Mouse (Mus musculus) CD4-positive, CD25-positive, alpha-beta regulatory T cell, adult 4 months (primary cell): ENCODE measurements around the gene Pla2g1b. TPM values are rescaled to one million over a fixed set of nuclear protein-coding genes. Genes with fewer than 3 reads are reported as not detected.
"Not testable (repeated sequence)": the region's sequence is repeated elsewhere in the genome, so short reads cannot be mapped to it uniquely, and the experiment has no call there.

Source experiments
- ATAC-seq: one replicate; pipeline ENCODE4 v1.8.0; 2017
- polyA plus RNA-seq, 2 experiments: library from polyadenylated mRNA; unstranded; fragments of 100-300 nt; shearing (Covaris generic); gene quantifications; one replicate each; pipeline ENCODE4 v1.2.1; 2017

The Pla2g1b gene
- polyA plus RNA-seq, result not detected

DNA sequence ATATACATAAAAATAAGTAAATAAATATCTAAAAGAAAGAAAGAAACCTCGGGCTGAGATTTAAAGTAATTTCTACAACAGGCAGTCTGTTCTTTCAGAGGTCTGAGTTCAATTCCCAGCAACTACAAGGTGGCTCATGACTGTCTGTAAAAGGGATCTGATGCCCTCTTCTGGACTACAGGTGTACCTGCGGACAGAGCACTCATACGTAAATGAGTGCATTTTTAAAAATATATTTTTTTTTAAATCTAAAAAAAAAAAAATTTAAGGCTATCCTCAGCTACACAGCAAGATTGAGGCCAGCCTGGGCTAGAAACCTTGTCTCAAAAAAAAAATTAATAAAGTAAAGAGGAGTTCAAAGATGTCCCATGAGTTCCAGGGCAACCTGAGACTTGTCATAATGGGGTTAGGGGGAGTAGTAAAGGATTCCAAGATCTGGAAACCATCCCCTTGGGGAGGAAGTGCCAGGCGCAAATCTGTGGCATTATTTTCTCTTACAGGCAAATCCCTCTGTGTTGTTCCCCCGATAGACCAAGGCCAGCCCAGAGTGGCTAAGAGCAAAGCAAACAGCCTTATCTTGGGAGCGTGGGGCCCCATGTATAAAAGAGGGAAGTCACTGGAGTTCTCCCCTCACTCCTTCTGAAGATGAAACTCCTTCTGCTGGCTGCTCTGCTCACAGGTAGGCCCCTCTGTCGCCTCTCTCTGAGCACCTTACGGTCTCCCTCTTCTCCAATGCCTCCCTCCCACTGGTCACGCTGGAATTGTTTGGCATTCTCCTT, at the start of gene Pla2g1b:
Gene Pla2g1b, plus strand, starts transcription at position 621 of the 779 bp plus-strand sequence.
- ATAC-seq, result no peak

DNA sequence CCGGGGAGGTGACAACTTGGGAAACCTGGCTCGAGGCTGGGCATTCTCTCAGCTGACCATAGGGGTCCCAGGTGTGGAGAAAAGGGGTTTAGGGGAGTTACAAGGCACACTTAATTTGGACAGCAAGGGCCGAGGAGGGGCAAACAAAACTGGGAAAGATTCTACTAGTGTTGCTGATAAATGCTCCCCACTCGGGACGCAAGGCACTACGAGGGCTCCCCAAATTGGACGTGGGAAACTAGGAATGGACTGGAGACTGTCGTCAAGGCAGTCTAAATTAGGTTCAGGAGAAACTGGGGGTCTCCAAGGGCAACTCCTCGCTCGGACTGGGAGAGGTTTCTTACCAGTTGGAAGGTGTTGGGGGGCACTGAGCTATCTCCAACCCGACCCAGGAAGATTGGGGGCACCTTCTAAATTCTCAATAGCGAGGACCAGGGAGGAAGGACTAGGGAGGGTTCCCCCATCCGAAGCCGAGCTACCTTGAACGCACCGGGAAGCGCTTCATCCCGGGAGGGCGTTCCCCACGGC, 37.2 kb upstream of the Pla2g1b start:
- ATAC-seq, result no peak

DNA sequence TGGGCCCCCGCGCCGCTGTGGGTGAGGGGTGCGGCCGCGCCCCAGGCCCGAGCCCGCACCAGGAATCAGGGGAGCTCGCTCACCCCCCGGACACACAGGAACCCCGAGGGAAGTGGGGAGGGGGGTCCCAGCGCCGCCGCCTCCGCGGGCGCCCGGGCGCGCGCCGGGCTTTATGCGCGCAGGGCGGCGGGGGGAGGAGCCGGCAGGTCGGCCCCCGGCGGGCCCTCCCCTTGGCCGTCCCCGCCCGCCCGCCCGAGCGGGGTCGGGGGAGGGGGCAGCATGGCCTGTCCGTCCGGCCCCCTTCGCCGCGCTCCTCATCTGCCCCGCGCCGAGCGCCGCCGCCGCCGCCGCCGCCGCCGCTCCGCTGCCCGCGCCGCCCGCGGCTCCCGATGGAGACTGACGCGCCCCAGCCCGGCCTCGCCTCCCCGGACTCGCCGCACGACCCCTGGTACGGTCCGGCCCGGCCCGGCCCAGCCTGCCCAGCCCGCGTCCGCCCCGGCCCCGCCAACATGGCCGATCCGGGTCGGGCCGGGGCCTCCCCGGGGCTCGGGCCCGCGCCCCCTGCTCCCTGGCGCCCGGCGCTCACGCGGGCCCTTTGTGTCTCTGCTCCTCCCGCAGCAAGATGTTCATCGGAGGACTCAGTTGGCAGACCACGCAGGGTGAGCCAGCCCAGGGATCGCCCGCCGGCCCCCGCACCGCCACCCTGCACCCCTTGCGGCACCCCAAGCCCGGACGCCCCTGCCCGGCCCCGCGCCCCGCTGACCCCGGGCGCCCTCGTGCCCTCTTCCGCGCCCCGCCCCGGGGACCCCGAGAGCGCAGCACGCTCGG, 36.5 kb upstream of the Pla2g1b start, which contains the start of gene Msi1:
Gene Msi1, plus strand, starts transcription at position 241 of the 828 bp plus-strand sequence.
- ATAC-seq, result no peak

DNA sequence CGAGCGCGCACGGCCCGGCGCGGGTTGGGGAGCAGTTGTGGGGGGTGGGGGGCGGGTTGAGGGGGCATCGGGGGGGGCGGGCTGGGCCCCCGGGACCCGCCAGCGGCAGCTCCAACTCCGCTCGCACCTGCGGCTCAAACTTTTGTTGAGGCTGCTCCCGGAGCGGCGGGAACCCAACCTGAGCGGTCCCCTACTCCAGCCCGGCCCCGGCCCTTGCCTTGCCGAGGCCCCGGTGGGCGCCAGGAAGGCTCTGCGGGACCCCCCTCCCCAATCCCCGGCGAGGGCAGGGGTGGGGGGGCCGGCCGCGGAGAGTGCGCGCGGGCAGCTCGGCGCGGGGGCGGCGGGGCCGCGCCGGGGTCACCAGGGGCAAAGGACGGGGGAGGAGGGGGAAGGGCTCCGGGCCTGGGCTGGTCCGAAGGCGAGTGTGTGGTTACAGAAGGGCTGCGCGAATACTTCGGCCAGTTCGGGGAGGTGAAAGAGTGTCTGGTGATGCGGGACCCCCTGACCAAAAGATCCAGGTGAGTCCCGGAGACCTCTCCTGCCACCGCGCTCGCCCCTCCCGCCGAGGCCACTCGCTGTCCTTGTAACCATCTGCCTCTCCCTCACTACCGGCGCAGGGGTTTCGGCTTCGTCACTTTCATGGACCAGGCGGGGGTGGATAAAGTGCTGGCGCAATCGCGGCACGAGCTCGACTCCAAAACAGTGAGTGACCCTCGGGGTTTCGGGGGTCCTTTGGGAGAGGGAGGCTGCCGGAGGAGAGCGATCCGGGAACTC, 35.7 kb upstream of the Pla2g1b start:
- no peak for ATAC-seq

DNA sequence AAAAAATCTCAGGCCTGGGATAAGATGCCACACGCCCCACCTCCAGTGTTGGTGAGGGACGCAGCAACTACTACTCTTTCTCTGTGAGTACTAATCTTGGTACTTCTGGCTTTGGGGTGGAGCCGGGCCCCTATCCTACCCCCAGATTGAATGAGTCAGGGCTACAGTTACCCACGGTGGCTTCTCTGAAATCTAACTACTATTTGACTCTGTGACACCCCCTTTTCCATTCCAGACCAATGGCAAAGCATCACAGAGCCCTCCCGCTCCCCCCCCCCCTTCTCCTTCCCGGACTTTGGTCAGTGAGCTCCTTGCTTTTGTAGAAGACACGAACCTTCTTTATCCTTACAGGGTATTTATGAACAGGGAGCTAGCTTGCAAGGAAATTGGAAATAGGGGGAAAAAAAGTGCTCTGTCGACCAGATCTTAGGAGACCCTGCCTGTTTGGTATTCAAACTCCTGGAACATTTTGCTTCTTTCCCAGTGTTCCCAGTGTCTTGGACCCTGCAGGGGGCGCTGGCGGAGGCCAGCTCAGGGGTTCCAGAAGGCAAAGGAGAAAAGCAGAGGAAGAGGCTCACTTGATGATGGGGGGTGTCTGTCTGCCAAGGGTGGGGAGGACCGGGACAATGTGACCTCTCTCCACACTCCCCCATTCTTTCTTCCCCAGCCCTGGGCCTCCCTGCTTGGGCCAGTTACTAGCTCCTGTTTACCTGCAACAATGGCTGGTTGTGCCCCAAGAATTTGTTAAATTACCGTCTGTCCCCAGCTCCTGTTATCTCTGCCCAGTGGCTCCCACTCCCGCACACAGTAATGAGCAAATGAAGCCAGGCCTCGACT, 34.8 kb upstream of the Pla2g1b start:
- ATAC-seq, result no peak

DNA sequence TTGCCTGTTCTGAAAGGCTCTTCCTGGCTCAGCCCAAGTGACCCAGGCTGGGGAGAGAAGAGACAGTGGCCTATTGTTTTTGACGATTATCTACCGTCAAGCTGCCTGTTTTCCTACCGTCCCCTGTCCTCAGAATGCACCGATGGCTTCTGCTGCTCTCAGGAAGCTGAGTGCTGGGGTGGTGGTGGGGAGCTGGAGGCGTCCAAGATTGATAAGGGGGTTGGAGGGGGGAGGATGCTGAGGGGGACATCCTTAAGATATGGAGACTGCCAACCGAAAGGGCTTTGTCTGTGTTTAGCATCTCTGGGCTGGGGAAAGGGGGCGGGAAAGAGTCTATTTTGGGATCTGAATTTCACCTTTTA, 34.2 kb upstream of the Pla2g1b start:
- no peak for ATAC-seq

DNA sequence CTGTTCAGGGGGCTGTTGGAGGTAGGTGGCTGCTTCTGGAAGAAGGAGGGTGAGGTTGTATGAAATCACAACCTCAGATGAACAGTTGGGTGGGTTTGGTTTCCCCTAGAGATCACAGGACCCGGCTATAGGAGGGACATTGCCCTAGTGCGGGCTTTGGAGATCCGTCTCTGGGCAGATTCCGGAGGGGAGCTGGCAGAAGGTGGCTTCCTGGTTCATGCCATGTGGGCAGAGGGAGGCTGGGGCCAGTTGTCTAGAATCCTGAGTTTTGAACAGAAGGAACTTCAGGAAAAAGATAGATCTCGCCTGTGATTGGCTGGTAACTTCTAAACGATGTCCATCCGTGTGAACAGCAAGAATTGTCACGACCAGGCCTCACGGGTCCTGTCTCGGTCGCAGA, 33.7 kb upstream of the Pla2g1b start:
- ATAC-seq, result no peak

DNA sequence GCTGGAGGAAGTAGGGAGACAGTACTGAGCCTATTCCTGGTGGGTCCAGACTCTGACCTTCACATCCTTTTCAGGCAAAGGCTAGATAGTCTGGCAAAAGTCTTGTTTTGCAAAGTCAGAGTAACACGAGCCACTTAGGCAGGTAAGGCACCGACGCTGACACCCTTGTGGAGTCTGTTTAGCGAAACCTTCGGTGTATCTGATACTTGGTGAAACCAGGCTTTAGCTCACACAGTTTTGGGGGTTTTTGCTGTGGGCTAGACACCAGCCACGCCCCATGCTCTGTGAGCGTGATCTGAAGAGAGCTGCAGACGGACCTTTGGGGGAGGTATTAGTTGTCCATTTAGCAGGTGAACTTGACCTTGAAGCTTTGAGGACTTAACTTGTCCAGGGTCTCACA, 32.9 kb upstream of the Pla2g1b start:
- no peak for ATAC-seq

DNA sequence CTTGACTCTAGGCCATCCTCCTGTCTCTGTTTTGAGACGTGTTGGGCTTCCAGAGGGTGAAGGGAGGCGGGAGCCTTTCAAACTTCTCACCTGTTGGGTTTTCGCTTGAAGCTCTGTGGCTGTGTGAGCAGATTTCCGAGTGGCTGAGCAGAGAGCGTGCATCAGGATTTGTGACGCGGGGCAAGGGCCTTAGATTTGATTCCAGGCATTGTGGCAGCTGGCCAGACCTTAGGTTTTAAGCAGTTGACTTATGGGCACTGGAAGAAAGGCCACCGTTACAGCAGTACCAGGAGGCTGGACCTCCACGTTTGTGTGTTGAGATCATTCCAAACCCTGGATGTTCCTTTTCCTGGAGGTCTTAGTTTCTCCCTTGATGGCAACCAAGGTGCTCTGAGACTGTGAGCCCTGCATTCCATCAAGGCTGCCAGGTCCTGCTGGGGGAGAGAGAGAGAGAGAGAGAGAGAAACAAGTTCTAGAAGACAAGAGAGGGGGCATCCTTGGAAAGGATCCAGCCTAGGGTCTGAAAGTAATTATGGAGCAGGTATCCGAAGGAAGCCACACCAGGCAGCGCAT, 31.7 kb upstream of the Pla2g1b start:
- no peak for ATAC-seq

DNA sequence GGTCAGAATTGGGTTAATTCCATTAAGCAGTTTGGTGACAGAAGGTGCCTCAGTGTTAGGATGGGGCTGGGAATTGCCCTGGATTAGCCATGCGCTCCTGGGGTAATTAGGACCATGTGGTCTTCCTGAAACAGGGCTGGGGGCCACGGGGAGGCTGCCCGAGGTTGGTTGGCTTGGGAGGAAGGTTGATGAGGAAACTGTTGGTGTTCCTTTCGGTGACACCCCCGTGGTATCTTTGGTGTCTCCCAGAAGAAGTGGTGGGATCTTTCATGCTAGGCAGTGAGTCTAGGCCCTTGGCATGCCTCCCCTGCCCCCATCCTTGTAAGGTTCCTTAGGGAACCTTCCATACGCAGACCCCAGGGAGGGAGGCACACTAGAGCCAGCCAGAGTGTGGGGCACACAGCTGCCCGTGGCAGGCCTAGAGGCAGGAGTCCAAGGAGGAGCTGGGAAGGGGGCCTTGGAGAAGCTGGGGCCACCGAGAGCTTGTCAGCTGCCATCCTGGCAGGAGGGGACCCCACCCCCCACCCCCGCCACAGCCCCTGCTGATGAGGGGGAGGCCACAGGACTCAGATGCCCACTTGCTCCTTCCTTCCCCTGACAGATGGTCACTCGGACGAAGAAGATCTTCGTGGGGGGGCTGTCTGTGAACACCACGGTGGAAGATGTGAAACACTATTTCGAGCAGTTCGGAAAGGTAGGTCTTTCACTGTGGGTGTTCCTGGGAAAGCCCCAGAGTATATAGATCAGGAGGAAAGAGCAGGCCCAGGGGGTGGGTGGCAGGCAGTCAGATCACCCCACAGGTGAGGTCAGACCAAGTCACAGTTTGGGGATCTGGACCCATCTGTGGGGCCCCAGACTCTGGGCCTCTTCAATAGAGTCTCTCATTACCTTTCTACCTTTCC, 31.0 kb upstream of the Pla2g1b start:
- no peak for ATAC-seq

DNA sequence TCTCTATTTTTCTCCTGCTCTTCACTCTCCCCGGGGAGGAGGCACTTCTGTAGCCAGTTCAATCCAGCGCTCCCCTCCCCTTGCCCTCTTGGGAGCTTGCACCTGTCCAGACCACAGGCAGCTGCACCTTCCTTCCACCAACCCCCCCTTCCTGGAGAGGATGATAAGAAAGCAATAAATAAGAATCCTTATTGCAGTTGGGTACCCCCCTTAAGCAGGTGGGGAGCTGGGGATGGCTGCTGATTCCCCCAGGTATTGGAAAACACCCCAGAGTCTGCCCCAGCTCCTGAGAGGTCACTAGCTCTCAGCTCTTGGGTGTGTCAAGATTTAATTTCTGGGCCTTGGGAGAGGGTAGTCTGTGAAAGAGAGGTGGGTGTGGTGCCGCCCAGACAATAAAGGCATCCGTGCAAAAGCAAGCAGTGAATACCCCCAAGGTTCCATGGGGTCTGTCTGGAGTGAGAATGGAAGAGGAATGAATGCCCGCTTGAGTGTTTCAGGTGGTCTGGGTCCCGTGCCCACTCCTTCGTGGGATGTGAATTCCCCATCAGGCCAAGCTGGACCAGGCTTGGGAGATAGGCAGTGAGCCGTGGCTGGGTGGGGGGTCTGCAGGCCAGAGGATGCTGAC, 30.2 kb upstream of the Pla2g1b start:
- no peak for ATAC-seq

DNA sequence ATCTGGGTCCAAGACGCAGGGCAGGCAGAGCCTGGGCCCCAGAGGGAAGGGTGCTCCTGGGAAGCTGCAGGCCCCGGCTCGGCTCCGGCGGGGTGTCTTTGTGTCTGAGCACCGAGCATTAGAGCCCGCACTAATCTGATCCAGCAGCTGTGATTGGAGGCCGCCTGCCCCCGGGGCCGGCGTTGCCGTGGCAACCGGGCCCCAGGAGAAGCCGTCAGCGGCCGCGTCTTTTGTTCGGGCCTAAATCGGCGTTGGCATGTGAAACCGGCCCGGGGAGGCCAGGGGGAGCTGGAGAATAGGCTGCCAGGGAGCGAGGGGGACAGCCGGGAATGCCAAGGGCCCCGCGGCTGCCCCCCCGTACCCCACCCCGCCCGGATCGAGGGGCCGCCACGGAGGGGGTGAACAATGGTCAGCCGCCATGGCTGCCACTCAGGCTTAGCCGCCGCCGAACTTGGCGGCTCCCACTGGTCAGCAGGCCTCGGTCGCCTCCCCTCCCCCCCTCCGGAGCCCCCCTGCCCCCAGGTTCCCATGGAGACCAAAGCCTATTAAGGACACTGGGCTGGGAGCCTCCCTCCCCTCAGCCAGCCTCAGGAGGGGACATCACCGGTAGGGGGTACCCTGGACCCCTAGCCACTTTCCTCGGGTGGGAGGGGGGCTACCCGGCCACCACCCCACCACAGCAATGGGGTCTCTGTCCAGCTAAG, 29.5 kb upstream of the Pla2g1b start:
- no peak for ATAC-seq

DNA sequence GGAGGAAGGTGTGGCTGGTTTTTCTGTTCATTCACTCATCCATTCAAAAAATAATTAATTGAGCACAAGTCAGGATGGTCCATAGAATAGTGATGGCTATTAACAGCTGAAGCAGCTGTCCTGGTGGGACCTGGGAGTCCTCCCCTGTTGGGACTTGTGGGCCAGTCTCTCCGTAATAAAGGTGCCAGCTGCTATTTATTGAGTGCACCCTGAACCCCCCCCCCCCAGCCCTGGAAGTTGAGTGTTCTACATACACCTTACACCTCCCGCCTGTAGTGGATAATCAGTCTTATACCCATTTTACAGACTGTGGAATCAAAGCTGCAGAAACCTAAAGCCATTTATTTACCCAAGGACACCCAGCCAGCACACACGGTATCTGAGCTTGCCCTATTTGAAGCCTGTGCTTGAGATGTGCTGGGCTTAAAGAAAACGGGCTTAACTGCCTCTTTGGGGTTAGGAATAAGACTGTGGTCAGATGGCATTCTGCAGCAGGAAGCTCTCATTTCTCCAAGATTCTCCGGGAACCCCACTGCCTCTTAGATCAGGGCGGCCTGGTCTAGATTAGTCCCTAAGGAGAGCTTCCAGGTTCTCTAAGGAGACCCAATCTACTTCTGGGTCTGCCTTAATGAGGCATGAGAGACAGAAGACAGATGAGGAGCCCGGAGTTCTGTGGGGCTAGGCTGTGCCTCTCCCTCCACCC, 28.7 kb upstream of the Pla2g1b start:
- no peak for ATAC-seq

DNA sequence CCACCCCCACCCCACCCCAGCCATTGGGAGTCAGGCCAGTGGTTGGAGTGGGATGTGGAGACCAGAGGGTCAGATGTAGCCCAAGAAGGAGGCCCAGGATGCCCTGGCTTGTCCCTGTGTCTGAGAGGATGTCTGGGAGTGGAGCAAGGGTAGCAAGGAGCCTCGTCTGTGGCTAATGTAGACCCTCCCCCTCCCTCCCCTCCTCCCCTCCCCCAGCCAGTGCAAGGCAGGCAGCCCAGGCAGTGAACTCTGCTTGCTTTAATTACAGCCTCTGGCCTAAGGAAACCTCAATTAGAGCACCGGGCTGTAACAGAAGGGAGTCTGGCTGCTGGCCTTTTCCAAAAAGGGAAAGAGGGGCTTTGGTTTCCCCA, 28.1 kb upstream of the Pla2g1b start:
- ATAC-seq, result no peak

DNA sequence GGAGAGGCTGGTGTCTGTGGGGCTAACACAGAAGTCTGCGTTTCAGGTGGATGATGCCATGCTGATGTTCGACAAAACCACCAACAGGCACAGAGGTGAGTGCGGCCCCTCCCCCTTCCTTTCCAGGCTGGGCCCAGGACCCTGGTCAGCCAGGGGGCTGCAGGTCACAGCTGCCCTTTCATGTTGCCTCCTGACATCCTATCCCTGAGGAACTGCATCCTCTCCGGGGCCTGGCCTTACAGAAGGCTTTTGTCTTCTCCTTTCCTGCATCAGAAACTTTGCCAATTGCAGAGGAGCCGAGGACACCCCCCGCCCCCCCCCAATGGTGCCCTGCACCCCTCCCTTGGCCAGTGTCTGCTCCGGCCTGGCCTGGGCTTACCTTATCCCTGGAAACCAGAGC, 27.4 kb upstream of the Pla2g1b start:
- no peak for ATAC-seq

DNA sequence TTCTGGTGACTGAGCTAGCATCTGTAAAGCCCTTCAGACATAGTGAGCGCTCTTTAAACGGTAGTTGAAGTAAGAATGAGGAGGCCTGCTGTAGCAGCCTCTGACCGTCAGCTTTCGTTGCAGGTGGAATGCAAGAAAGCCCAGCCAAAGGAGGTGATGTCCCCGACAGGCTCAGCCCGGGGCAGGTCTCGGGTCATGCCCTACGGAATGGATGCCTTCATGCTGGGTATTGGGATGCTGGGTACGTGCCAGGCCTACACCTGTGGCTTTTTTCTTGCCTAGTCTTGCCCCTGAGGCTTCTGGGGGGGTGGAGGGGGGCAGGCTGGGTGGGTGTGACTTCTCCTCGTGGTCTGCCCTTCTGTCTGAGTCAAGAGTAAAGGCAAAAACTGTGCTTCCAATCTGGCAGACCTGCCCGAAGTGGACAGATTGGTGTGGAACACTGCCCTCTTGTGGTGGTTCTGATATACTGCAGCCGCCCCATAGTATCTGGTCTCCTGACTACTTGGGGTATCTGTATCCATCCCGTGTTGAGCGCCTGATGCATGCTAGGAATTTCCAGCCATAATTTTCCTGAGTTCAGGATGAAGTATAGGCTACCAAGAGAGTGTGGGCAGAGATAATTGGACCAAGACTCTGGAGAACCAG, 24.7 kb upstream of the Pla2g1b start:
- ATAC-seq, result peak; percentile 53

DNA sequence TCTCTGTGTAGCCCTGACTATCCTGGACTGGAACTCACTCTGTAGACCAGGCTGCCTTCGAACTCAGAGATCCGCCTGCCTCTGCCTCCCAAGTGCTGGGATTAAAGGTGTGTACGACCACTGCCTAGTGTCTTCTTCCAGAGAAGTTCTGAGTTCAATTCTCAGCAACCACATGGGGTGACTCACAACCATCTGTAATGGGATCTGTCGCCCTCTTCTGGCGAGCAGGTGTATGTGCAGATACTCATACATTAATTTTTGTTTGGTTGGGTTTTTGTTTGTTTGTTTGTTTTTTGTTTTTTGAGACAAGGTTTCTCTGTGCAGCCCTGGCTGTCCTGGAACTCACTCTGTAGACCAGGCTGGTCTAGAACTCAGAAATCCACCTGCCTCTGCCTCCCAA, 23.4 kb upstream of the Pla2g1b start:
- not testable (repeated sequence) for ATAC-seq

DNA sequence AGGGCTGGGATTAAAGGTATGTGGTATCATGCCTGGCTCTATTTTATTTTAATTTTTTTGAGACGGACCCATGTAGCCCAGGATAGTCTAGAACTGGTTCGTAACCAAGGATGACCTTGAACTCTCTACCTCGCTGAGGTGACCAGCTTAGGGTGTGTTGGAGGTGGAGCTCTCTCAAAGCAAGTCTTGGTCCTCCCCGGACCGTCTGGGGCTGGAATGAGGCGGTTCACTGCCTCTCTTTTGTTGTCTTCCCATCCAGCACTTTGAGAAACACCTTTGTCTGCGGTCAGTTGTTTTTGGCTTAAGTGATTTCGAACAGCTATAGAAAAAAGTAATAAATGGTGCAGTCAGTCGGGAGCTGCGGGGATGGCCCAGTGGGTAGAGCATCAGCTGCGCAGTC, 21.9 kb upstream of the Pla2g1b start:
- ATAC-seq, result no peak
